Mouse (Mus musculus): ENCODE data around the gene Gm2115.

- no peak for TF ChIP-seq CTCF (IDR thresholded peaks at IDR 0.05; ENCODE audit: low read depth, low read length)
- TF ChIP-seq EP300 (IDR thresholded peaks at IDR 0.05; ENCODE audit: insufficient read depth, low read depth, low read length): no peak
Observed at GRCm38 (mm10) chr7:84605033-84605687, 76.4 kb downstream of the Gm2115 start.

All from ES-Bruce4 (cell line).